Mouse (Mus musculus): Measurements from ENCODE around the gene Golga2.

Golga2 gene

GRCm38 (mm10) chr2:32318709-32319585 lies 31.8 kb downstream of the Golga2 start:
- no peak for DNase-seq

DNA sequence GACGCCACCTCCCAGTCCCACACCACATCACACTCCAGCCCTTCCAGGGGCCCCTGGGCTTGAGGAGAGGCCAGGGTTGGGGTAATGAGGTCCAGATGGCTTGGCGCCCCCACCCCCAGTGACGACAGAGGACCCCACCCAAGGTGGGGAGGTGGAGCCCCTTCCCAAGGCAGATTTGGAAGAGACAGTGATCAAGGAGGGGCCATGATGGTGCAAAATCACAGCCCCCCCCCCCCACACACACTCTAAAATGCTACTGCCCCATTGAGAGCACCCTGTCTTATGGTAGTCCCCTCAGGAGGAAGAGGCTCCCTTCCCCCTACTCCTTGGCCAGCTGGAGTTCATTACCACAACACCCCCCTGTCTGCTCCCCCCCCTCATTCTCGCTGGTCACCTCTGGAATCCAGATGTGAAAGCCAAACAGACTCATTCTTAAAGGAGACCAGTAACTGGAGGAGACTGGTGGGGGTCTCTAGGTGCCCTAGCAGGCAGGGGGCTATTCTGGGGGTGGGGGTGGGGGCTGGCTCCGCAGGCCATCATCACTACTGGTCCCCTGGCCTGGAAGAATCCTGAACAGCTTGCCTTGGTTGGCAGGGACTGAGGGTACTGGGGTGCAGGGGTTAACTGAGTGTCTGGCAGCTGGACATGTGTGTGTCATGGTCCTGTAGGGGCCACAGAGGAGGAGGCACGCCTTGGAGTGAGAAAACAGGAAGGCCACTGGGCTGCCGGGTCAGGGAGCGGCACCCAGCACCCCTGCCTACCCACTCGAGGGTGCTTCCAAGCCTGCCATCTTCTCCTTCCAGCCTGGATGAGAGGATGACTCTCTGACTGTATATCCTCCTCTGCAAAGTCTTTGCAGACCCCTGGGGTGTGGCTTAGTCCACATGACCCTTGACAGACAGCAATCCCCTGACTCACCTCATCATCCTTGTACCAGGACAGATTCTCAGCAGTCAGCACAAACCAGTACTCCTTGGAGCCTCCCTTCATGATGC lies 32.7 kb downstream of the Golga2 start:
- DNase-seq: no peak

GRCm38 (mm10) chr2:32320721-32321120 lies 33.5 kb downstream of the Golga2 start:
- no peak for DNase-seq

- no peak for DNase-seq
These were observed 34.6 kb downstream of the Golga2 start for GRCm38 (mm10) chr2:32321591-32322298.

DNA sequence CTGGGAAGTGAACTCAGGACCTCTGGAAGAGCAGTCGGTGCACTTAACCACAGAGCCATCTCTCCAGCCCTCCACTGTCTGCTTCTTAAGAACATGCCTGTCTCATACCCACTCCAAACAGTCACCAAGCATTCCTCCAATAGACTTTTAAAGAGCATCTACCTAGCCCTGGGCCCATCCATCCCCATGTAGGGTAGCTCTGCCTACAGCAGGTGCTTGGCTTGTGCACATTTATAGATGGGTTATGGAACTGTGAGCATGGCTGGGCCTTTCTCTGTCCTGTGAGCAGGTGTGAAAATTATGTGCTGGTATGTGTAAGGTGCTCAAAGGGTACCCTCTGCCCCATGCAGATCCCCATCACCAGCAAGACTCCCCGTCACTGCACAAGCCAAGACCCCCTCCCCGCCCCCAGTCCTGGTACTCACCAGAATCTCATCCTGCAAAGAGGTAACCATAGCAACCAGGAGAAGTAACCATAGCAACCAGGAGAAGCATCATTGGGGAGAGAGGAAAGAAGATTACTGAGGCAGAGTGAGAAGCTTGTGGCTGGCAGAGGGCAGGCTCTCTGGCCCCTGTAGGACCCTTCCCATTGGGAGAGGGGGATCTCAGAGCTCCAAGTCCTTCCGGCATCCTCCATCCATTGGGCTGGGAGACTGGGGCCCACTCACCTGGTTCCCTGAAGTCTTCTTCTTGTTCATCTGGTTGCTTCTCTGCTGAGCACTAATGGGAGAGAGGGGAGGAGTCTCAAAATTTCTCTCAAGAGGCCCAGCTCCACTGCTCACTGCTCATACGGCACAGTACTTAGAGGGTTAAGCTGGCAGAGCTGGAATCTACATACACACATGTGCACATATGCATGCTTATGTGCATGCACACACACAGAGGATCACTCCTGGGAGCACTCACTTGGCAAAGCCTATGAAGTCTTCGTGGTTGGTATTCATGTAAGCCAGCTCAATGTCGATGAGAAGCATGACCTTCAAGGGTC lies 35.9 kb downstream of the Golga2 start:
- peak; percentile 55 for DNase-seq

- DNase-seq: no peak
These were observed 37.1 kb downstream of the Golga2 start for GRCm38 (mm10) chr2:32324322-32324721.

GRCm38 (mm10) chr2:32325342-32325741 lies 38.2 kb downstream of the Golga2 start:
- no peak for DNase-seq

- DNase-seq: no peak
These were observed 40.0 kb downstream of the Golga2 start for GRCm38 (mm10) chr2:32327200-32327599.

- DNase-seq: no peak
These were observed 41.8 kb downstream of the Golga2 start for GRCm38 (mm10) chr2:32328911-32329460.

DNA sequence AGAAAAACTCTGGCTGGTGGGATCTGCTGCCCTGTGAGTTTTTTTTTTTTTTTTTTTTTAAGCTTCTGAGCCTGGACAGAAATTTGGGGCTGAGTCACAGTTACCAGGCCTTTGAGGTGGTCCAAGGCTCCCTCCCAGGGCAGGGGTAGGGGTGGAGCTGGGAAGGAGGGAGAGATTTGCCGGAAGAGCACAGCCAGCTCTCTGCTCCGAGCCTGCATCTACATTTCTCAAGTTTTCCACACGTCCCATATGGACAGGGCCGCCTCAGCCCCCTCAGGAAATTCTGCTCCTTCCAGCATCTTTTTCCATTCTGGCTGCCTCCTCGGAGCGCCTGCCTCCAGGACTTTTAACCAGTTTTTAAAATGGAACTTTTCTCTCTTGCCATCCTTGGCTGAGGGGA lies 42.3 kb downstream of the Golga2 start:
- DNase-seq: no peak

GRCm38 (mm10) chr2:32332159-32332558 lies 45.0 kb downstream of the Golga2 start:
- no peak for DNase-seq

- no peak for DNase-seq
These were observed 48.7 kb downstream of the Golga2 start for GRCm38 (mm10) chr2:32335888-32336287.

DNA sequence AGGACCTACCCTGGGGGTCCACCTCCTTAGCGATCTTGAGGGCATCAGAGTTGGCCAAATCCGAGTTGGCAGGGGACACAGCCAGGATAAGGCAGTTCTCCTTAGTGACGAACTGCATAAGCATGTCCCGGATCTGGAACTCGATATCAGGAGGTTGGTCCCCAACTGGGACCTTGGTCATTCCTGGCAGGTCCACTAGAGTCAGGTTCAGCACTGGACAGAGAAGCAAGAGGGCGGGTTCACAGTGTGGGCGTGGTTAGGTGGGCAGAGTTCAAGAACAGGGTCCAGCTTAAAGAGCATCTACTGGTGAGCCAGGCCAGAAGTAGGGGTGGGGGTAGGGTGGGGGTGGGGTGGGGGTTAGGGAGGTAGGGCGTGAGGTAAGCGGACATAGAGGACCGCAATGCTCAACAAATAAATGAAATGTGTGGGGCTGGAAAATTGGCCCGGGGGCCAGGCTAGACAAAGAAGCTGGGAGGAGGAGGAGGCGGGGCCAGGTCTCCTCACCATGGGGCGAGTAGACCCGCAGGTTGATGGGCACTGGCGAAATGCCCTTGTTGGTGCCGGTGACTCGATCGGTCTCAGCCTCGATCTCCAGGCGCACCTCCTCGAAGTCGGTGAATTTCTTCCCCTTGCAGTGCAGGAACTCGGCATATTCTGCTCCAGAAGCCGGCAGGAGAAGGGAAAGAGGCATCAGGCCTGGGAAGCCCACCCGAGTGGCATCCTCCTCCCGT lies 52.9 kb downstream of the Golga2 start:
- DNase-seq: no peak

DNA sequence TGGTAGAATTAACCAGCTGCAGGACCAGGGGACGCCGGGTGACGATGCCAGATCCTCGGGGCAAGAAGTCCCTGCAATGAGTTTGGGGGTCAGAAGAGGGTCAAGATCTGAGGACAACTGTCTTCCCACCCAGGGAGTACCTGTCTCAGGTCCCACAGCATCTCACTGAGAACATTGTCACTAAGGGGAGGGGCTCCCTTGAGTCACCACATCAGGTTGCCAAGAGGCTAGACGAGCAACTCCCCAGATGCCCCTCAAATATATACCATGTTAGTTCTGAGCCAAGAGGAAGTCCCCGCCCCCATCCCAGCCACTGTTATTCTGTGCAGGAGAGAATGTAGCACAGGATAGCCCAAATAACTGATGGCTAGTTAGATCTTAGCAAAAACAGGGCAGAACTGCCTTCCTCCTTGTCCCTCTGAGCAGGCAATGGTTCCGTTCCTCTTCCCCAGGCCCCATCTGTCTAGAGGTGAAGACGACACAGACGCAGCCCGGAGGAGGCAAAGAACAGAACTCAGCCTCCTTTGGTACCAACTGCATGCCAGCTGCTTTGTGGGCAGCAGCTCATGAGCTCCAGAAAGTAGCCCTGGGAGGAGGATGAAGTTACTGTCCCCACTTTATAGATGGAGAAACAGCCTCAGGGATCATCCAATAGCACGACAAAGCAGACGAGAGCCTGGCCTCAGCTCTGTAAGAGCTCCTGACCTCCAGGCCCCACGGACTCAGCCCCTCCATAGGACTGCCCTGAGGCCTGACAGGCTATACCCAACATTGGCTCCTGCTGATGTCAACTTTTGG lies 53.9 kb downstream of the Golga2 start:
- no peak for DNase-seq

DNA sequence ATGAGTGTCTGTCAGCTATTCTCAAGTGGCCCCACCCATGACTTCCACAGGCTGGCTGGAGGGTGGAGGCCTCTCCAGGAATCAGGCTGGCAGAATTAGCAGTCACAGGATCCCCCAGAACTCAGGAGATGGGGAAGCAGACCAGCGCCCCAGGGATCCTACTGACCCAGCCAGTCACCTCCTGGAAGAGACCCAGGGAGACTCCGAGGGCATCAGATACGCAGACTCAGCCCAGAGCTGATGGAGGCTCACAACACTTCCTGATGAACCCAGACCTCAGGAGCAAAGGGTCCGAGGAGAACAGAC lies 54.4 kb downstream of the Golga2 start:
- DNase-seq: no peak

DNA sequence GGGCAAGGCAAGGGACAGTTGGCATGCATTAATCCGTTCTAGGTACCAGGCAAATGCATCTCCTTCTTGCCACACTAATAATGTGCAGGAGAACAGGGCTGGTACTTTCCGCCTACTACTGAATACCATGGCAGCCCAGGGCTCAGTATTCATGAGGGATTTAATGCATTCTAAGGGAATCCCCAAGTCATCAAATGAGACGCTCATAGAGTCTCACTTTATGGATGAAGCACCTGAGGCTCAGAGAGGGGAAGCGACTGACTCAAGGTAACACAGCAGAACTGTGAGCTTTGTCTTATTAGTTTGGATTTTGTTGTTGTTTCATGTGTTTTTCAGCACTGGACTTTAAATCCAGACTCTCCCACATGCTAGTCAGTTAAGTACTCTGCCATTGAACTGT lies 54.9 kb downstream of the Golga2 start:
- no peak for DNase-seq

- DNase-seq: no peak
These were observed 55.6 kb downstream of the Golga2 start for GRCm38 (mm10) chr2:32342539-32343350.

DNA sequence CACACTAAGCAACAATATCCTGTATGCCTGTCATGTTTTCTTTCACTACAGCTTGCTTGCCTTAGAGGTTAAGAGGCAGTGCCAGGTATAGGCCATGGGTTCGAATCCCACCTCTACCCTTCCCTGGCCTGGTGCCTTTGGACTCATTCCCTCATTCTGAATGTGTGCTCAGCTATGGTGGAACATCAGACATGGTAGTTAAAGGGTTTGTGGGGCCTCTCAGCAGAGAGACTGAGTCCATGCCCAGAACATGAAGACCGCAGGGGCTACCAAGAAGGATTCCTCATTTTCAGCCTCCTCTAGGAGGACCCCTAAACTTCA lies 56.1 kb downstream of the Golga2 start:
- DNase-seq: no peak

- DNase-seq: no peak
These were observed 56.9 kb downstream of the Golga2 start for GRCm38 (mm10) chr2:32344056-32344455.

Measured in right cerebral cortex, postnatal 4 days (tissue).